Mouse (Mus musculus) E14TG2a.4 (cell line): ENCODE data around the gene Zbtb44.
A peak's percentile ranks its signal among the peaks of the same experiment; 100 is the strongest.

ENCODE experiments used
- H3K27me3 ChIP-seq: 2 replicates; pipeline ENCODE4 v1.6.1; 2014; ENCODE audit warnings: low read length, control low read depth; ENCODE audit not compliant: insufficient read depth
- H3K36me3 ChIP-seq: 2 replicates; pipeline ENCODE4 v1.6.1; 2014; ENCODE audit warnings: low read length, control low read depth; ENCODE audit not compliant: insufficient read depth
- H3K4me1 ChIP-seq: replicated peaks from 2 replicates; pipeline ENCODE4 v1.6.1; 2014; ENCODE audit warnings: low read depth, low read length, control low read depth
- H3K4me3 ChIP-seq: replicated peaks from 2 replicates; pipeline ENCODE4 v1.5.1; 2014; ENCODE audit warnings: mild to moderate bottlenecking, low read length
- H3K9me3 ChIP-seq: 2 replicates; pipeline ENCODE4 v1.6.1; 2014; ENCODE audit warnings: low read length, control low read depth
- CTCF ChIP-seq: conservative IDR thresholded peaks from 2 replicates; pipeline ENCODE4 v1.5.1; 2014; ENCODE audit warnings: low read length
- NANOG ChIP-seq: IDR thresholded peaks from 2 replicates; pipeline ENCODE4 v1.6.1; 2014; ENCODE audit warnings: borderline replicate concordance, low read length, mixed read lengths
- POU5F1 ChIP-seq: IDR thresholded peaks from 2 replicates; pipeline ENCODE4 v1.6.1; 2014; ENCODE audit warnings: low read length, borderline replicate concordance

Zbtb44 gene

GRCm38 (mm10) chr9:31030532-31031413, at the start of gene Zbtb44:
Zbtb44 (plus strand) TSS chr9:31030644.
- TF ChIP-seq CTCF = no peak
- TF ChIP-seq POU5F1 = no peak
- no peak for TF ChIP-seq NANOG
- Histone ChIP-seq H3K4me1 (peaks cover 64% of the 10 kb centered on the region), H3K9me3 (no peaks in the 10 kb centered on the region), H3K36me3 (peaks cover 24% of the 10 kb centered on the region), H3K4me3 (peak within 1 kb of the TSS; percentile 97), H3K27me3 (no peaks in the 10 kb centered on the region)

- Histone ChIP-seq H3K4me1 (no peaks in the 10 kb centered on the region), H3K4me3 (no peak overlapping the region), H3K36me3 (no peaks in the 10 kb centered on the region), H3K9me3 (no peaks in the 10 kb centered on the region), H3K27me3 (no peaks in the 10 kb centered on the region)
- no peak for TF ChIP-seq CTCF
- no peak for TF ChIP-seq NANOG
- no peak for TF ChIP-seq POU5F1
These were observed 44.7 kb upstream of the Zbtb44 start for GRCm38 (mm10) chr9:30985782-30986181.

GRCm38 (mm10) chr9:30993106-30993505, 37.3 kb upstream of the Zbtb44 start:
- TF ChIP-seq POU5F1 = no peak
- no peak for TF ChIP-seq NANOG
- no peak for TF ChIP-seq CTCF
- Histone ChIP-seq H3K36me3 (no peaks in the 10 kb centered on the region), H3K4me1 (peaks cover 20% of the 10 kb centered on the region), H3K9me3 (no peaks in the 10 kb centered on the region), H3K27me3 (no peaks in the 10 kb centered on the region), H3K4me3 (no peak overlapping the region)

GRCm38 (mm10) chr9:30996590-30997562, 33.6 kb upstream of the Zbtb44 start:
- Histone ChIP-seq H3K27me3 (no peaks in the 10 kb centered on the region), H3K9me3 (no peaks in the 10 kb centered on the region), H3K36me3 (no peaks in the 10 kb centered on the region), H3K4me1 (peaks cover 20% of the 10 kb centered on the region), H3K4me3 (no peak overlapping the region)
- TF ChIP-seq CTCF = no peak
- TF ChIP-seq NANOG = no peak
- TF ChIP-seq POU5F1 = no peak

GRCm38 (mm10) chr9:31000641-31001040, 29.8 kb upstream of the Zbtb44 start:
- no peaks in the 10 kb centered on the region for H3K9me3 ChIP-seq
- TF ChIP-seq CTCF (no peak), NANOG (no peak), POU5F1 (no peak)

GRCm38 (mm10) chr9:31002528-31002927, 27.9 kb upstream of the Zbtb44 start:
- no peaks in the 10 kb centered on the region for H3K4me1 ChIP-seq
- H3K36me3 ChIP-seq = no peaks in the 10 kb centered on the region
- H3K27me3 ChIP-seq = no peaks in the 10 kb centered on the region
- no peaks in the 10 kb centered on the region for H3K9me3 ChIP-seq
- TF ChIP-seq CTCF = no peak
- no peak for TF ChIP-seq POU5F1
- no peak for TF ChIP-seq NANOG
- H3K4me3 ChIP-seq = no peak overlapping the region

More at GRCm38 (mm10) chr9:31000641-31001040, 29.8 kb upstream of the Zbtb44 start:
- no peaks in the 10 kb centered on the region for H3K27me3 ChIP-seq
- H3K4me3 ChIP-seq = no peak overlapping the region
- no peaks in the 10 kb centered on the region for H3K36me3 ChIP-seq
- peaks cover 10% of the 10 kb centered on the region for H3K4me1 ChIP-seq

GRCm38 (mm10) chr9:31009334-31009733, 21.1 kb upstream of the Zbtb44 start:
- TF ChIP-seq CTCF = no peak
- no peak for TF ChIP-seq POU5F1
- no peak for TF ChIP-seq NANOG
- Histone ChIP-seq H3K4me3 (peak overlapping the region; percentile 2; the same call in 1 of the 2 replicates), H3K27me3 (no peaks in the 10 kb centered on the region), H3K9me3 (no peaks in the 10 kb centered on the region), H3K4me1 (peaks cover 63% of the 10 kb centered on the region), H3K36me3 (no peaks in the 10 kb centered on the region)

GRCm38 (mm10) chr9:31010040-31010439, 20.4 kb upstream of the Zbtb44 start:
- no peak for TF ChIP-seq CTCF
- TF ChIP-seq NANOG = peak; percentile 49; the same call in 1 of the 2 replicates
- Histone ChIP-seq H3K4me1 (peaks cover 70% of the 10 kb centered on the region), H3K36me3 (no peaks in the 10 kb centered on the region), H3K9me3 (no peaks in the 10 kb centered on the region), H3K27me3 (no peaks in the 10 kb centered on the region), H3K4me3 (peak overlapping the region; percentile 2; the same call in 1 of the 2 replicates)

- H3K9me3 ChIP-seq = no peaks in the 10 kb centered on the region
- no peak overlapping the region for H3K4me3 ChIP-seq
- H3K27me3 ChIP-seq = no peaks in the 10 kb centered on the region
- no peaks in the 10 kb centered on the region for H3K36me3 ChIP-seq
- no peak for TF ChIP-seq CTCF
- TF ChIP-seq POU5F1 = no peak
- no peak for TF ChIP-seq NANOG
- H3K4me1 ChIP-seq = peaks cover 73% of the 10 kb centered on the region
These were observed 19.7 kb upstream of the Zbtb44 start for GRCm38 (mm10) chr9:31010749-31011148.
